Mouse (Mus musculus): ENCODE results near the gene Prkaca. TPM values are rescaled to one million over a fixed set of nuclear protein-coding genes. Genes with fewer than 3 reads are reported as not detected.

Gene Prkaca
- polyA plus RNA-seq, 1 experiment from 2014 or later: 171 TPM

GRCm38 (mm10) chr8:83967701-83968100 is 5.1 kb upstream of the Prkaca start:
- no peaks in the 10 kb centered on the region for H3K9me3 ChIP-seq (ENCODE audit: control insufficient read depth, low read length)
- H3K4me1 ChIP-seq (replicated peaks; ENCODE audit: control insufficient read depth, insufficient read depth, low read length): 0 out of 2 replicates have a peak, but pooled peaks cover 2% of the 10 kb centered on the region
- H3K27ac ChIP-seq (ENCODE audit: low read depth, low read length): no peak overlapping the region
- no peak overlapping the region for H3K4me2 ChIP-seq (ENCODE audit: low read depth, low read length, severe bottlenecking)
- WGBS: 93% methylated on average over 7 of the region's 7 CpGs
- H3K9ac ChIP-seq (ENCODE audit: low read length): no peak overlapping the region
- no peak for ATAC-seq (replicated peaks; ENCODE audit: low FRiP score)
- DNase-seq (ENCODE audit: low spot score): no peak
- H3K27me3 ChIP-seq (ENCODE audit: control insufficient read depth, insufficient read depth, low read length): no peaks in the 10 kb centered on the region
- H3K4me3 ChIP-seq (ENCODE audit: low read depth, low read length): no peak overlapping the region
- H3K36me3 ChIP-seq (ENCODE audit: control insufficient read depth, insufficient read depth, low read length): peaks cover 4% of the 10 kb centered on the region; the same call in 1 of the 2 replicates

DNA sequence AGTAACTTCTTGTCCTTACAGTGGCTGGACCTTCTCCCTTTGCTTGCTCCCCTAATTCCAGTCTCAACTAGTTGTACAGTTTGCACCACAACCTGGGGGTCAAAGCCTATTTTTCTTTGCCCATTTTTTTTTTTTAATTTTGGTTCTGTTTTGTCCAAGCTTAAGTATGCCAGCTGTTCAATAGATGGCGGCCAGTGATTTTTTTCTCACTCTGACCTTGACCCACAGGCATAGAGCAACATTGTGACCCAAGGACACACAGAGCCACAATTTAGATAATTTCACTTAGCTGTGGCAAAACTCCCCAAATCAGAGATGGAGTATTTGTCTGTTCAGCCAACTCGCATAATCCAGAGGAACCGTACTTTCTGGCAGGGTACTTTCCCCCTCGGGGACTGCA is 1.7 kb upstream of the Prkaca start:
- no peak overlapping the region for H3K4me3 ChIP-seq (ENCODE audit: low read depth, low read length)
- H3K27me3 ChIP-seq (ENCODE audit: control insufficient read depth, insufficient read depth, low read length): no peaks in the 10 kb centered on the region
- H3K4me2 ChIP-seq (ENCODE audit: low read depth, low read length, severe bottlenecking): no peak overlapping the region
- ATAC-seq (replicated peaks; ENCODE audit: low FRiP score) (no peak), DNase-seq (ENCODE audit: low spot score) (no peak)
- H3K4me1 ChIP-seq (replicated peaks; ENCODE audit: control insufficient read depth, insufficient read depth, low read length): peaks cover 8% of the 10 kb centered on the region; the same call in 1 of the 2 replicates
- H3K36me3 ChIP-seq (ENCODE audit: control insufficient read depth, insufficient read depth, low read length): peaks cover 4% of the 10 kb centered on the region; the same call in 1 of the 2 replicates
- H3K27ac ChIP-seq (ENCODE audit: low read depth, low read length): no peak overlapping the region
- no peaks in the 10 kb centered on the region for H3K9me3 ChIP-seq (ENCODE audit: control insufficient read depth, low read length)
- 94% methylated on average over 4 of the region's 4 CpGs for WGBS
- no peak overlapping the region for H3K9ac ChIP-seq (ENCODE audit: low read length)

- Histone ChIP-seq H3K27ac (ENCODE audit: low read depth, low read length) (no peak overlapping the region), H3K9ac (ENCODE audit: low read length) (peak overlapping the region; percentile 73)
- no peak for ATAC-seq (replicated peaks; ENCODE audit: low FRiP score)
These were observed 1.1 kb upstream of the Prkaca start for GRCm38 (mm10) chr8:83971661-83972060.

DNA sequence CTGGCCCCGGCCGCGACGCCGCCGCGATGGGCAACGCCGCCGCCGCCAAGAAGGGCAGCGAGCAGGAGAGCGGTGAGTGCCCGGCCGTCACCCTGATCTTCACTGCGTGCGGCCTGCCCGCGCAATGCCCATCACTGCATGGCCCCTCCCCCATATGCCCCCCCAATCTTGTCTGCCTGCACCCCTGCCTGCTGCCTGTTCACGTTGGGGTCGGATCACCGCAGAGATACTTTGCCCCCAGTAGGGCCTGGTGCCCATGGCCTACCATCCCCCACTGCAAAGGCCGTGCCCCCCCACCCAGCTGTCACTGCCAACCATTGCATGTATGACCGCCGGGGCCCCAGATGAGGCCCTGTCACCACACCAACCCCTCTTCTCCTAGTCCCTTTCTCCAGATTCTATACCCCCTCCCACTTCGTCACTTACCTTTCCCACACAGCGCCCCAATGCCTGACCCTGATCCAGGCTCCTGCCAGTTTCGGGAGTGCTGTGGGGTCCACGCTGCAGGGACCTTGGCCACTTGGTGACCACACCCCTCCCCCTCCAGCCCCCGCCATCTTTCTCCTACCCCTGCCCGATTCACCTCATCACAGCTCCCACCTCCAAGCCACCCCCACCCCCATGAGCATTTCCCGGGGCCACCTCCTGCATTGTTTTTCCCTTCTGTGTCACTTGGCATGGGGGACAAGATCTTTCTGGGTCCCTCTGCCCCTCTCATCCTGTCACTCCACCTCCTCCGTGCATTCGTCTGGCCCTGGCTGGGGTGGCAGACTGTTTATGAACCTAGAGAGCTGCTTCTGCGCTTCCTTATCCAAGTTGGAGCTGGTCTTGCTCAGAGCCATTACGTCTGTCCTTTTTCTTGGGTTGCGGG is 603 bp downstream of the Prkaca start:
- peak overlapping the region; percentile 84 for H3K9ac ChIP-seq (ENCODE audit: low read length)
- H3K4me2 ChIP-seq (ENCODE audit: low read depth, low read length, severe bottlenecking): peak overlapping the region; percentile 93
- no peak; the same call in 1 of the 2 replicates for ATAC-seq (replicated peaks; ENCODE audit: low FRiP score)
- H3K27me3 ChIP-seq (ENCODE audit: control insufficient read depth, insufficient read depth, low read length): no peaks in the 10 kb centered on the region
- WGBS: 4% methylated on average over 37 of the region's 37 CpGs
- peak; percentile 77 for DNase-seq (ENCODE audit: low spot score)
- peaks cover 12% of the 10 kb centered on the region; the same call in 1 of the 2 replicates for H3K4me1 ChIP-seq (replicated peaks; ENCODE audit: control insufficient read depth, insufficient read depth, low read length)
- peak overlapping the region; percentile 57; the same call in 1 of the 2 replicates for H3K27ac ChIP-seq (ENCODE audit: low read depth, low read length)
- no peaks in the 10 kb centered on the region; the same call in 1 of the 2 replicates for H3K36me3 ChIP-seq (ENCODE audit: control insufficient read depth, insufficient read depth, low read length)
- no peaks in the 10 kb centered on the region for H3K9me3 ChIP-seq (ENCODE audit: control insufficient read depth, low read length)
- H3K4me3 ChIP-seq (ENCODE audit: low read depth, low read length): peak overlapping the region; percentile 91

More at GRCm38 (mm10) chr8:83971661-83972060, 1.1 kb upstream of the Prkaca start:
- Histone ChIP-seq H3K27me3 (ENCODE audit: control insufficient read depth, insufficient read depth, low read length) (no peaks in the 10 kb centered on the region), H3K9me3 (ENCODE audit: control insufficient read depth, low read length) (no peaks in the 10 kb centered on the region), H3K36me3 (ENCODE audit: control insufficient read depth, insufficient read depth, low read length) (peaks cover 4% of the 10 kb centered on the region; the same call in 1 of the 2 replicates), H3K4me2 (ENCODE audit: low read depth, low read length, severe bottlenecking) (peak overlapping the region; percentile 92), H3K4me1 (replicated peaks; ENCODE audit: control insufficient read depth, insufficient read depth, low read length) (peaks cover 8% of the 10 kb centered on the region; the same call in 1 of the 2 replicates), H3K4me3 (ENCODE audit: low read depth, low read length) (peak overlapping the region; percentile 91)
- WGBS: 76% methylated on average over 6 of the region's 6 CpGs
- no peak for DNase-seq (ENCODE audit: low spot score)

- WGBS: 74% methylated on average over 4 of the region's 4 CpGs
- Histone ChIP-seq H3K4me2 (ENCODE audit: low read depth, low read length, severe bottlenecking) (no peak overlapping the region; the same call in 1 of the 2 replicates), H3K9me3 (ENCODE audit: control insufficient read depth, low read length) (no peaks in the 10 kb centered on the region), H3K4me3 (ENCODE audit: low read depth, low read length) (no peak overlapping the region), H3K36me3 (ENCODE audit: control insufficient read depth, insufficient read depth, low read length) (no peaks in the 10 kb centered on the region; the same call in 1 of the 2 replicates), H3K9ac (ENCODE audit: low read length) (no peak overlapping the region), H3K4me1 (replicated peaks; ENCODE audit: control insufficient read depth, insufficient read depth, low read length) (peaks cover 12% of the 10 kb centered on the region; the same call in 1 of the 2 replicates), H3K27ac (ENCODE audit: low read depth, low read length) (no peak overlapping the region), H3K27me3 (ENCODE audit: control insufficient read depth, insufficient read depth, low read length) (no peaks in the 10 kb centered on the region)
- ATAC-seq (replicated peaks; ENCODE audit: low FRiP score): no peak
- DNase-seq (ENCODE audit: low spot score): no peak
These were observed 1.7 kb downstream of the Prkaca start for GRCm38 (mm10) chr8:83974521-83974920.

GRCm38 (mm10) chr8:83976101-83976630 is 3.4 kb downstream of the Prkaca start:
- Histone ChIP-seq H3K27ac (ENCODE audit: low read depth, low read length) (no peak overlapping the region), H3K36me3 (ENCODE audit: control insufficient read depth, insufficient read depth, low read length) (peaks cover 4% of the 10 kb centered on the region), H3K27me3 (ENCODE audit: control insufficient read depth, insufficient read depth, low read length) (no peaks in the 10 kb centered on the region), H3K4me1 (replicated peaks; ENCODE audit: control insufficient read depth, insufficient read depth, low read length) (peaks cover 12% of the 10 kb centered on the region; the same call in 1 of the 2 replicates), H3K9ac (ENCODE audit: low read length) (no peak overlapping the region), H3K4me2 (ENCODE audit: low read depth, low read length, severe bottlenecking) (no peak overlapping the region), H3K9me3 (ENCODE audit: control insufficient read depth, low read length) (no peaks in the 10 kb centered on the region), H3K4me3 (ENCODE audit: low read depth, low read length) (no peak overlapping the region)
- DNase-seq (ENCODE audit: low spot score): no peak
- ATAC-seq (replicated peaks; ENCODE audit: low FRiP score): no peak
- 82% methylated on average over 4 of the region's 4 CpGs for WGBS

GRCm38 (mm10) chr8:83976779-83977350 is 4.1 kb downstream of the Prkaca start:
- Histone ChIP-seq H3K36me3 (ENCODE audit: control insufficient read depth, insufficient read depth, low read length) (peaks cover 10% of the 10 kb centered on the region), H3K4me2 (ENCODE audit: low read depth, low read length, severe bottlenecking) (no peak overlapping the region), H3K27ac (ENCODE audit: low read depth, low read length) (no peak overlapping the region), H3K27me3 (ENCODE audit: control insufficient read depth, insufficient read depth, low read length) (no peaks in the 10 kb centered on the region), H3K9ac (ENCODE audit: low read length) (no peak overlapping the region), H3K4me3 (ENCODE audit: low read depth, low read length) (no peak overlapping the region), H3K9me3 (ENCODE audit: control insufficient read depth, low read length) (no peaks in the 10 kb centered on the region), H3K4me1 (replicated peaks; ENCODE audit: control insufficient read depth, insufficient read depth, low read length) (peaks cover 12% of the 10 kb centered on the region; the same call in 1 of the 2 replicates)
- ATAC-seq (replicated peaks; ENCODE audit: low FRiP score): no peak
- DNase-seq (ENCODE audit: low spot score): no peak
- 89% methylated on average over 5 of the region's 5 CpGs for WGBS

GRCm38 (mm10) chr8:83977646-83978045 is 4.9 kb downstream of the Prkaca start:
- H3K9me3 ChIP-seq (ENCODE audit: control insufficient read depth, low read length): no peaks in the 10 kb centered on the region
- H3K9ac ChIP-seq (ENCODE audit: low read length): no peak overlapping the region
- H3K36me3 ChIP-seq (ENCODE audit: control insufficient read depth, insufficient read depth, low read length): peaks cover 13% of the 10 kb centered on the region
- H3K4me3 ChIP-seq (ENCODE audit: low read depth, low read length): no peak overlapping the region
- H3K27me3 ChIP-seq (ENCODE audit: control insufficient read depth, insufficient read depth, low read length): no peaks in the 10 kb centered on the region
- ATAC-seq (replicated peaks; ENCODE audit: low FRiP score) (no peak), DNase-seq (ENCODE audit: low spot score) (no peak)
- WGBS: 75% methylated on average over 6 of the region's 6 CpGs
- H3K4me2 ChIP-seq (ENCODE audit: low read depth, low read length, severe bottlenecking): no peak overlapping the region
- no peak overlapping the region for H3K27ac ChIP-seq (ENCODE audit: low read depth, low read length)
- peaks cover 10% of the 10 kb centered on the region; the same call in 1 of the 2 replicates for H3K4me1 ChIP-seq (replicated peaks; ENCODE audit: control insufficient read depth, insufficient read depth, low read length)
